In the genomic region with DNA sequence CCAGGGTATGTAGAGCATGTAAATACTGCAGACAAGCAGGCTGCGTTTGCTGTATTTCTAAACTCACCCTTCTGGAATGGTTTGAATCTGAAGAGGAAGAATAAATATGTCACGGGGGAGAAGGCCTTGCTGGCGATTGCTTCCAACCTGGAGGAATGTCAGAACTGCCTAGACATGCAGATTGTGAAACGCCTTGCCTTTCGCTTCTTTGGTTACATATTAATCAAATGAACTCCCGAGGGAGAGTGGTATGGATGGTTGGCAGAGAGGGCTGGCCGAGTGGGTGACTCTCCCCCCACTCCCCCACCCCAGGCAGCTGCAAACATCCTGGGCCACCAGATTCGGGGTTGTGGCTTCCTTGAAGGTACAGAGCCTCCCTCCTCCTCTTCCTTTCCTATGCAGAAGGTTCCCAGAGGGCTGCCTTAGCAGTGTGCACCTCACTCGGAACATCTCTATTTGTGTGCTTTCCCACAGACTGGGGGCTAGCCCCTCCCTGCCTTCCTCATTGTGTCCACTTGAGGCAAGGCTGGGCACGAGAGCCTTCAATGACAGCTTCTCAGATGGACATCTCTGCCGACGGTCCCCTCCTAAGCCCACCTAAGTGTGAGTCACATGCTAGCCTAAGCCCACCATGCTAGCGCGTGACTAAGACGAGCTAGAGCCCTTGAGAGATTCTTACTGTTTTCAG, we compare ENCODE assay signal across 10 mouse cellular contexts.
DNase-seq lines count a peak whose midpoint lies in the region; ATAC-seq lines count a peak whose summit lies in the region.
"Had no signal": no experiment of that assay in that cellular context is flagged by ENCODE, and none has a peak within 500 bp of the region (broad histone marks: within the 10 kb centered on the region; RNA-seq: fewer than 3 reads in every experiment).

No protein-coding gene starts in this region.

- H3K36me3 ChIP-seq in hindbrain, embryonic 14.5 days (replicated peaks; ENCODE audit: control insufficient read depth, insufficient read depth) = no peaks in the 10 kb centered on the region
- H3K36me3 ChIP-seq in heart, embryonic 10.5 days = no peaks in the 10 kb centered on the region

- no peak for ATAC-seq in hindbrain, embryonic 14.5 days (ENCODE audit: low FRiP score)

- peak; percentile 21 for DNase-seq in adrenal gland, postnatal 14 days
- no peak for DNase-seq in adrenal gland, postnatal 25 days
- no peak for DNase-seq in hindbrain, embryonic 14.5 days (ENCODE audit: low spot score)
- peak; percentile 56 to 74 for DNase-seq in kidney, postnatal 4 days
- DNase-seq in lung, postnatal 4 days = peak; percentile 51 to 71
- no peak for DNase-seq in ovary, adult 18-20 months (ENCODE audit: low spot score)
- no peak for DNase-seq in gastrocnemius, postnatal 4 days (ENCODE audit: low spot score in 2 of 2)
- no peak for DNase-seq in heart, embryonic 10.5 days (ENCODE audit: low spot score)
- DNase-seq: cerebellum, postnatal 10 days had no signal

- H3K9me3 ChIP-seq in hindbrain, embryonic 14.5 days (ENCODE audit: control insufficient read depth, low read length) = no peaks in the 10 kb centered on the region
- no peaks in the 10 kb centered on the region for H3K9me3 ChIP-seq in heart, embryonic 10.5 days

- H3K4me2 ChIP-seq in hindbrain, embryonic 14.5 days (replicated peaks) = no peak overlapping the region

- H3K27me3 ChIP-seq in hindbrain, embryonic 14.5 days (ENCODE audit: control insufficient read depth, insufficient read depth, low read length) = no peaks in the 10 kb centered on the region
- no peaks in the 10 kb centered on the region for H3K27me3 ChIP-seq in heart, embryonic 10.5 days (ENCODE audit: insufficient read depth, poor library complexity, severe bottlenecking)

- no peak overlapping the region for H3K27ac ChIP-seq in hindbrain, embryonic 14.5 days
- no peak overlapping the region for H3K27ac ChIP-seq in heart, embryonic 10.5 days

- 0 out of 2 replicates have a peak, but pooled peaks cover 2% of the 10 kb centered on the region for H3K4me1 ChIP-seq in hindbrain, embryonic 14.5 days (replicated peaks; ENCODE audit: control insufficient read depth, insufficient read depth, low read length)
- H3K4me1 ChIP-seq in heart, embryonic 10.5 days = peaks cover 7% of the 10 kb centered on the region

- H3K4me3 ChIP-seq in hindbrain, embryonic 14.5 days (replicated peaks; ENCODE audit: low read length) = no peak overlapping the region
- H3K4me3 ChIP-seq in heart, embryonic 10.5 days = no peak overlapping the region
- H3K4me3 ChIP-seq: myocyte had no signal

- WGBS in hindbrain, embryonic 14.5 days = 40% methylated on average over 15 of the region's 15 CpGs
- WGBS in heart, embryonic 10.5 days = 60% methylated on average over 15 of the region's 15 CpGs

- 0 out of 2 replicates have a peak overlapping the region, but pooled peaks have one; percentile 4 for H3K9ac ChIP-seq in hindbrain, embryonic 14.5 days

Comparison
In these comparisons a context has a peak if more than half of its experiments do, and no peak if none do; other contexts are left out.
1. DNase-seq: peak in adrenal gland, postnatal 14 days (single experiment), kidney, postnatal 4 days (2 of 2) and lung, postnatal 4 days (2 of 2); none in adrenal gland, postnatal 25 days (single experiment), hindbrain, embryonic 14.5 days (single experiment), ovary, adult 18-20 months (single experiment), gastrocnemius, postnatal 4 days (0 of 2) and heart, embryonic 10.5 days (single experiment).